Mouse (Mus musculus) cortical plate, adult 2 months (tissue): Measurements from ENCODE around the gene Ddx17.

Experiments
- CTCF ChIP-seq: fragments of 200-500 bp; IDR thresholded peaks from 2 replicates; pipeline ENCODE4 v1.5.1; 2011; ENCODE audit warnings: mild to moderate bottlenecking, control low read depth, low read length; ENCODE audit not compliant: insufficient read depth; ENCODE audit errors: extremely low read depth
- POLR2A ChIP-seq: fragments of 200-500 bp; IDR thresholded peaks from 2 replicates; pipeline ENCODE4 v1.6.1; 2011; ENCODE audit warnings: mild to moderate bottlenecking, low read length, control low read depth; ENCODE audit not compliant: insufficient read depth; ENCODE audit errors: extremely low read depth

DNA sequence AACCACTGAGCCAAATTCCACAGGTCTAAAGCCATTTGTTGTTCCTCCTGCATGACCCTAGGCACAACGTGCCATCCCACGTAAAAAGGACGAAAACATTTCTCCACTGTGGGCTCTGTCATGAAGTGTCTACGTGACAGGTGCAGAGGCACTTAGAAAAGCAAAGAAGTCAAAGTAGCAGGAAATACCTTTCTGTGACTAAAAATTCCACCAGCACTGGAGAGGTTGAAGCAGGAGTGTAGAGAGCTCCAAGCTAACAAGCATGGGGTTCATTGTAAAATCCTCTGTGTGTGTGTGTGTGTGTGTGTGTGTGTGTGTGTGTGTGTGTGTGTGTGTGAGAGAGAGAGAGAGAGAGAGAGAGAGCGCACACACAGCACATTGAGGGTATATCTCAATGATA lies 6.0 kb upstream of the Ddx17 start:
- TF ChIP-seq CTCF (no peak), POLR2A (no peak)
